Mouse (Mus musculus): ENCODE results near the gene Caln1.

- TF ChIP-seq GATA1 (IDR thresholded peaks at IDR 0.05; ENCODE audit: borderline replicate concordance, low read length) (no peak), FLI1 (IDR thresholded peaks at IDR 0.05; ENCODE audit: low read length) (no peak)
Observed at GRCm38 (mm10) chr5:130812556-130812955, 443.3 kb downstream of the Caln1 start.

Data from megakaryocyte, embryonic 14.5 days (primary cell).